Mouse (Mus musculus) heart, postnatal 0 days (tissue): Measurements from ENCODE around the gene Zic4.

Source experiments
- CTCF ChIP-seq: IDR thresholded peaks from 2 replicates; pipeline ENCODE4 v1.5.1; 2016; ENCODE audit warnings: antibody characterized with exemption, control low read depth, low read depth
- EP300 ChIP-seq: IDR thresholded peaks from 2 replicates; pipeline ENCODE4 v1.6.1; 2016; ENCODE audit warnings: antibody characterized with exemption, low read depth

GRCm38 (mm10) chr9:91365664-91366063 is 3.5 kb downstream of the Zic4 start, which contains the start of gene Zic1:
- no peak for TF ChIP-seq CTCF
- TF ChIP-seq EP300: no peak
